Mouse (Mus musculus) small intestine, adult 2 months (tissue): Measurements from ENCODE around the gene Fgb.

Source experiments
- CTCF ChIP-seq: fragments of 200-500 bp; IDR thresholded peaks from 2 replicates; pipeline ENCODE4 v1.5.1; 2012; ENCODE audit warnings: low read depth, mild to moderate bottlenecking, control low read depth, inconsistent platforms, low read length, moderate library complexity, mixed read lengths; ENCODE audit not compliant: insufficient replicate concordance, insufficient read length; ENCODE audit errors: extremely low read depth
- POLR2A ChIP-seq: fragments of 200-500 bp; IDR thresholded peaks from 2 replicates; pipeline ENCODE4 v1.6.1; 2012; ENCODE audit warnings: low read depth, mild to moderate bottlenecking, control low read depth, inconsistent platforms, low read length, moderate library complexity

- TF ChIP-seq POLR2A (no peak), CTCF (no peak)
These were observed 998 bp upstream of the Fgb start for GRCm38 (mm10) chr3:83050661-83051060.
